Comparison of ENCODE assay signal across 36 mouse cellular contexts in the genomic region with DNA sequence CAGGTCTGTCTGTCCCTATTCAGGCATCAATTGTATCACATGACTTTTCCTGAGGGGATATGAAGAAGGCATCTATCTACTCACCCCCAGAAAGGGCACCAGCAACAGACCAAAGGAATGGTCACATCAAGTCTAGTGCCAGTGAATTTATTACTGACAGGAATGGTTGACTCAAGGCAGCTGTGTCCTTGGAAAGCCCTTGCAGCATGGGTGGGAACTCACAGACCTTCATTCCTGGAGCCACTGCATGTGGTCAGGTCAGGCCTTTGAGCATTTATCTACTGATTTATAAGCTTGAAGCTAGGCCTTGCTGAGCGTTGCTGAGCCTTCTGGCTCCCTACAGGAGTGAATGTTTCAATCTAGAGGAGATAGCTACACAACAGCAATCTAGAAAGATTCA. TPM values are rescaled to one million over a fixed set of nuclear protein-coding genes. Genes with fewer than 3 reads are reported as not detected.
DNase-seq lines count a peak whose midpoint lies in the region; ATAC-seq lines count a peak whose summit lies in the region.
"Had no signal": no experiment of that assay in that cellular context is flagged by ENCODE, and none has a peak within 500 bp of the region (broad histone marks: within the 10 kb centered on the region; RNA-seq: fewer than 3 reads in every experiment).

No protein-coding gene starts in this region.

- peak; percentile 58 for DNase-seq in adrenal gland, postnatal 14 days
- DNase-seq in adrenal gland, postnatal 4 days (ENCODE audit: low spot score in 2 of 2): no peak
- no peak for DNase-seq in heart, adult 8-10 months (ENCODE audit: low spot score)
- DNase-seq in adrenal gland, postnatal 36 days: peak; percentile 44 to 53
- DNase-seq in cerebellum, adult 9-10 months: no peak
- DNase-seq: cerebellum, adult 11 months; cerebellum, adult 9-11 months; embryo, embryonic 11 days; gastrocnemius, postnatal 14 days; kidney, adult 9 months; kidney, postnatal 10 days; lung, adult 18-20 months; lung, postnatal 4 days; right cerebral cortex, postnatal 4 days; thymus, adult 18-20 months; thymus, postnatal 25 days had no signal

- H3K4me3 ChIP-seq in heart, embryonic 16.5 days (ENCODE audit: low read length): no peak overlapping the region
- no peak overlapping the region for H3K4me3 ChIP-seq in liver, embryonic 16.5 days (ENCODE audit: low read depth, low read length)
- H3K4me3 ChIP-seq: embryonic facial prominence, embryonic 12.5 days; hindbrain, embryonic 12.5 days; intestine, embryonic 15.5 days; left cerebral cortex, adult 2 months; limb, embryonic 12.5 days; megakaryocyte, embryonic 14.5 days; midbrain, embryonic 12.5 days; neural tube, embryonic 13.5 days had no signal

- no peaks in the 10 kb centered on the region for H3K36me3 ChIP-seq in heart, embryonic 16.5 days (ENCODE audit: control insufficient read depth, insufficient read depth)
- H3K36me3 ChIP-seq in liver, embryonic 16.5 days (ENCODE audit: control insufficient read depth, insufficient read depth): no peaks in the 10 kb centered on the region
- H3K36me3 ChIP-seq: embryonic facial prominence, embryonic 12.5 days; hindbrain, embryonic 12.5 days; intestine, embryonic 15.5 days; limb, embryonic 12.5 days; midbrain, embryonic 12.5 days; neural tube, embryonic 13.5 days had no signal

- H3K4me2 ChIP-seq in heart, embryonic 16.5 days (ENCODE audit: low read depth, low read length): no peak overlapping the region
- H3K4me2 ChIP-seq in liver, embryonic 16.5 days (ENCODE audit: low read depth, low read length): no peak overlapping the region
- H3K4me2 ChIP-seq: embryonic facial prominence, embryonic 12.5 days; hindbrain, embryonic 12.5 days; intestine, embryonic 15.5 days; limb, embryonic 12.5 days; midbrain, embryonic 12.5 days; neural tube, embryonic 13.5 days had no signal

- no peak overlapping the region for H3K9ac ChIP-seq in heart, embryonic 16.5 days (ENCODE audit: low read length)
- H3K9ac ChIP-seq in liver, embryonic 16.5 days (ENCODE audit: low read depth, low read length): peak overlapping the region; percentile 6; the same call in 1 of the 2 replicates
- H3K9ac ChIP-seq: embryonic facial prominence, embryonic 12.5 days; hindbrain, embryonic 12.5 days; intestine, embryonic 15.5 days; limb, embryonic 12.5 days; midbrain, embryonic 12.5 days; neural tube, embryonic 13.5 days had no signal

- peaks cover 21% of the 10 kb centered on the region for H3K4me1 ChIP-seq in heart, embryonic 16.5 days (ENCODE audit: control insufficient read depth, insufficient read depth, low read length)
- H3K4me1 ChIP-seq in liver, embryonic 16.5 days (ENCODE audit: control insufficient read depth, low read depth, low read length): peaks cover 60% of the 10 kb centered on the region
- H3K4me1 ChIP-seq: hindbrain, embryonic 12.5 days; midbrain, embryonic 12.5 days had no signal

- no peaks in the 10 kb centered on the region for H3K27me3 ChIP-seq in heart, embryonic 16.5 days (ENCODE audit: control insufficient read depth, insufficient read depth, low read length)
- no peaks in the 10 kb centered on the region for H3K27me3 ChIP-seq in liver, embryonic 16.5 days (ENCODE audit: control insufficient read depth, insufficient read depth, low read depth, low read length)
- H3K27me3 ChIP-seq: embryonic facial prominence, embryonic 12.5 days; hindbrain, embryonic 12.5 days; intestine, embryonic 15.5 days; limb, embryonic 12.5 days; midbrain, embryonic 12.5 days; neural tube, embryonic 13.5 days had no signal

- 43% methylated on average over 1 of the region's 1 CpGs for WGBS in heart, embryonic 16.5 days
- WGBS in liver, embryonic 16.5 days (ENCODE audit: insufficient replicate concordance): 43% methylated on average over 1 of the region's 1 CpGs

- no peaks in the 10 kb centered on the region for H3K9me3 ChIP-seq in heart, embryonic 16.5 days (replicated peaks; ENCODE audit: control insufficient read depth, low read length)
- no peaks in the 10 kb centered on the region for H3K9me3 ChIP-seq in liver, embryonic 16.5 days (replicated peaks; ENCODE audit: control insufficient read depth, low read length)
- H3K9me3 ChIP-seq: embryonic facial prominence, embryonic 12.5 days; hindbrain, embryonic 12.5 days; intestine, embryonic 15.5 days; limb, embryonic 12.5 days; megakaryocyte, embryonic 14.5 days; midbrain, embryonic 12.5 days; neural tube, embryonic 13.5 days had no signal

- ATAC-seq in heart, embryonic 16.5 days (replicated peaks; ENCODE audit: extremely low read depth, insufficient read depth, low FRiP score): no peak
- no peak for ATAC-seq in liver, embryonic 16.5 days (ENCODE audit: low read depth)
- ATAC-seq: CD4-positive, CD25-positive, alpha-beta regulatory T cell, adult 4 months; forebrain, embryonic 14.5 days; hindbrain, postnatal 0 days; intestine, embryonic 15.5 days; lung, postnatal 0 days had no signal

- peak overlapping the region; percentile 55 for H3K27ac ChIP-seq in heart, embryonic 16.5 days (ENCODE audit: low read length)
- H3K27ac ChIP-seq in liver, embryonic 16.5 days (ENCODE audit: low read length): peak overlapping the region; percentile 47; the same call in 1 of the 2 replicates
- H3K27ac ChIP-seq: embryonic facial prominence, embryonic 12.5 days; hindbrain, embryonic 12.5 days; hindbrain, postnatal 0 days; intestine, embryonic 15.5 days; left cerebral cortex, adult 2 months; limb, embryonic 12.5 days; midbrain, embryonic 12.5 days; neural tube, embryonic 13.5 days; stomach, postnatal 0 days had no signal

RNA-seq across cellular contexts. Expression of a gene that starts 8.1 kb away (rescaled TPM):
- total RNA-seq in adrenal gland, postnatal 14 days (2021): 17.8 and 22.6 TPM in 2 replicates
- 10 to 100 TPM; 43.4 to 43.8 TPM for total RNA-seq in adrenal gland, postnatal 4 days (2021)
- 228 and 244 TPM in 2 replicates for polyA plus RNA-seq in heart, embryonic 16.5 days (2015; fragmentation: Nextera tagmentation; extraction: Ambion mirVana)
- under 1 TPM; 0.25 to 0.87 (median 0.67) TPM for total RNA-seq in heart, adult 8-10 months (2022)
- total RNA-seq in adrenal gland, postnatal 36 days (2021): 1 to 10 TPM; 5.0 to 5.4 TPM
- 298 and 327 TPM in 2 replicates for polyA plus RNA-seq in liver, embryonic 16.5 days (2015; fragmentation: Nextera tagmentation; extraction: Ambion mirVana)

RNA-seq across cellular contexts. Expression of a gene that starts 15.0 kb away (rescaled TPM):
- total RNA-seq in adrenal gland, postnatal 14 days (2021): 29.1 and 34.8 TPM in 2 replicates
- 10 to 100 TPM; 78.3 to 82.1 TPM for total RNA-seq in adrenal gland, postnatal 4 days (2021)
- 108 and 114 TPM in 2 replicates for polyA plus RNA-seq in heart, embryonic 16.5 days (2015; fragmentation: Nextera tagmentation; extraction: Ambion mirVana)
- total RNA-seq in heart, adult 8-10 months (2022): 1 to 10 TPM in 3 of 4 experiments, under 1 TPM in 1; 0.78 to 3.2 (median 2.3) TPM
- 1 to 10 TPM; 7.9 to 8.8 TPM for total RNA-seq in adrenal gland, postnatal 36 days (2021)
- polyA plus RNA-seq in liver, embryonic 16.5 days (2015; fragmentation: Nextera tagmentation; extraction: Ambion mirVana): 120 and 127 TPM in 2 replicates

RNA-seq across cellular contexts. Expression of a gene that starts 15.2 kb away (rescaled TPM):
- 7.5 and 16.4 TPM in 2 replicates for total RNA-seq in adrenal gland, postnatal 14 days (2021)
- 10 to 100 TPM; 18.1 to 21.7 TPM for total RNA-seq in adrenal gland, postnatal 4 days (2021)
- 17.5 and 20.8 TPM in 2 replicates for polyA plus RNA-seq in heart, embryonic 16.5 days (2015; fragmentation: Nextera tagmentation; extraction: Ambion mirVana)
- 1 to 10 TPM; 2.3 to 6.0 (median 4.9) TPM for total RNA-seq in heart, adult 8-10 months (2022)
- total RNA-seq in adrenal gland, postnatal 36 days (2021): 1 to 10 TPM; 6.5 to 8.6 TPM
- 14.6 and 15.4 TPM in 2 replicates for polyA plus RNA-seq in liver, embryonic 16.5 days (2015; fragmentation: Nextera tagmentation; extraction: Ambion mirVana)

RNA-seq across cellular contexts. Expression of a gene that starts 19.6 kb away (rescaled TPM):
- total RNA-seq in adrenal gland, postnatal 14 days (2021): not detected in 2 replicates
- total RNA-seq in adrenal gland, postnatal 4 days (2021): not detected
- polyA plus RNA-seq in heart, embryonic 16.5 days (2015; fragmentation: Nextera tagmentation; extraction: Ambion mirVana): not detected in 2 replicates
- total RNA-seq in heart, adult 8-10 months (2022): not detected
- total RNA-seq in adrenal gland, postnatal 36 days (2021): not detected
- not detected in 2 replicates for polyA plus RNA-seq in liver, embryonic 16.5 days (2015; fragmentation: Nextera tagmentation; extraction: Ambion mirVana)
- total RNA-seq: gastrocnemius, postnatal 14 days; granulocyte monocyte progenitor cell, adult 5-6 weeks; heart, postnatal 25 days had no signal
- polyA plus RNA-seq: CD4-positive, CD25-positive, alpha-beta regulatory T cell, adult 4 months; embryonic facial prominence, embryonic 12.5 days; forebrain, embryonic 14.5 days; hindbrain, embryonic 12.5 days; hindbrain, postnatal 0 days; intestine, embryonic 15.5 days; limb, embryonic 12.5 days; lung, postnatal 0 days; midbrain, embryonic 12.5 days; midbrain, postnatal 0 days; neural tube, embryonic 13.5 days; spleen, adult 2 months; stomach, postnatal 0 days had no signal

RNA-seq across cellular contexts. Expression of a gene that starts 31.4 kb away (rescaled TPM):
- total RNA-seq in adrenal gland, postnatal 14 days (2021): 0.83 and 0.93 TPM in 2 replicates
- total RNA-seq in adrenal gland, postnatal 4 days (2021): 1 to 10 TPM; 2.1 to 3.0 TPM
- 0.92 and 2.4 TPM in 2 replicates for polyA plus RNA-seq in heart, embryonic 16.5 days (2015; fragmentation: Nextera tagmentation; extraction: Ambion mirVana)
- total RNA-seq in heart, adult 8-10 months (2022): 1 to 10 TPM in 2 of 4 experiments, under 1 TPM in 1, not detected in 1; 0.63 to 1.3 (median 1.2) TPM
- total RNA-seq in adrenal gland, postnatal 36 days (2021): under 1 TPM; 0.50 to 0.63 TPM
- 0.38 and 0.64 TPM in 2 replicates for polyA plus RNA-seq in liver, embryonic 16.5 days (2015; fragmentation: Nextera tagmentation; extraction: Ambion mirVana)
- total RNA-seq: hindbrain, postnatal 0 days; midbrain, postnatal 0 days had no signal
- polyA plus RNA-seq: large intestine, adult 2 months had no signal

Comparison
In these comparisons a context has a peak if more than half of its experiments do, and no peak if none do; other contexts are left out.
1. DNase-seq: peak in adrenal gland, postnatal 14 days (single experiment) and adrenal gland, postnatal 36 days (2 of 2); none in adrenal gland, postnatal 4 days (0 of 2), heart, adult 8-10 months (single experiment) and cerebellum, adult 9-10 months (single experiment).